In genomic region chr8:116111168-116111567, GRCm38 (mm10) we compare ENCODE assay signal across 12 mouse cellular contexts.
A peak's percentile ranks its signal among the peaks of the same experiment; 100 is the strongest.
DNase-seq lines count a peak whose midpoint lies in the region; ATAC-seq and TF ChIP-seq lines count a peak whose summit lies in the region.
"Had no signal": no experiment of that assay in that cellular context is flagged by ENCODE, and none has a peak within 500 bp of the region (broad histone marks: within the 10 kb centered on the region; RNA-seq: fewer than 3 reads in every experiment).

No protein-coding gene starts in this region.

- no peaks in the 10 kb centered on the region for H3K9me3 ChIP-seq in kidney, embryonic 15.5 days (replicated peaks)
- H3K9me3 ChIP-seq in forebrain, postnatal 0 days (ENCODE audit: low read length), result no peaks in the 10 kb centered on the region
- H3K9me3 ChIP-seq: liver, embryonic 13.5 days had no signal

- H3K27me3 ChIP-seq in kidney, embryonic 15.5 days, result no peaks in the 10 kb centered on the region
- no peaks in the 10 kb centered on the region for H3K27me3 ChIP-seq in forebrain, postnatal 0 days (ENCODE audit: insufficient read depth, low read length)
- H3K27me3 ChIP-seq: liver, embryonic 13.5 days had no signal

- H3K4me2 ChIP-seq in kidney, embryonic 15.5 days, result no peak overlapping the region
- H3K4me2 ChIP-seq in forebrain, postnatal 0 days (ENCODE audit: low read depth), result peak overlapping the region; percentile 17; the same call in 1 of the 2 replicates
- H3K4me2 ChIP-seq: liver, embryonic 13.5 days had no signal

- H3K4me3 ChIP-seq in kidney, embryonic 15.5 days (replicated peaks), result no peak overlapping the region
- H3K4me3 ChIP-seq in forebrain, postnatal 0 days (ENCODE audit: low read depth, low read length), result no peak overlapping the region
- H3K4me3 ChIP-seq: liver, embryonic 13.5 days had no signal

- intact Hi-C loops in gastrocnemius, postnatal 36 days (cut with DNase I), result no loop called here

- 0 out of 2 replicates have a peak overlapping the region, but pooled peaks have one; percentile 32 for H3K27ac ChIP-seq in kidney, embryonic 15.5 days
- no peak overlapping the region for H3K27ac ChIP-seq in forebrain, postnatal 0 days (ENCODE audit: low read depth, low read length)
- H3K27ac ChIP-seq: liver, embryonic 13.5 days had no signal

- no peaks in the 10 kb centered on the region for H3K36me3 ChIP-seq in kidney, embryonic 15.5 days
- H3K36me3 ChIP-seq in forebrain, postnatal 0 days (ENCODE audit: insufficient read depth), result no peaks in the 10 kb centered on the region
- H3K36me3 ChIP-seq: liver, embryonic 13.5 days had no signal

- DNase-seq in kidney, postnatal 14 days, result no peak
- peak; percentile 55 for DNase-seq in forebrain, postnatal 0 days
- peak; percentile 18 for DNase-seq in layer of hippocampus, adult 11-12 months (ENCODE audit: low spot score)
- peak; percentile 12 for DNase-seq in right cerebral cortex, adult 18-20 months
- DNase-seq in spleen, postnatal 14 days (ENCODE audit: low spot score in 2 of 2), result no peak
- DNase-seq in gastrocnemius, postnatal 36 days, result no peak
- no peak for DNase-seq in adrenal gland, adult 18-20 months (ENCODE audit: low spot score in 2 of 2)
- DNase-seq: embryo, embryonic 11 days; heart, postnatal 4 days; liver, embryonic 13.5 days; thymus, postnatal 4 days had no signal

- H3K4me1 ChIP-seq in kidney, embryonic 15.5 days, result peaks cover 18% of the 10 kb centered on the region
- H3K4me1 ChIP-seq in forebrain, postnatal 0 days (ENCODE audit: insufficient read depth), result peaks cover 5% of the 10 kb centered on the region; the same call in 1 of the 2 replicates
- H3K4me1 ChIP-seq: liver, embryonic 13.5 days had no signal

- no peak overlapping the region for H3K9ac ChIP-seq in kidney, embryonic 15.5 days
- no peak overlapping the region for H3K9ac ChIP-seq in forebrain, postnatal 0 days
- H3K9ac ChIP-seq: liver, embryonic 13.5 days had no signal

- ATAC-seq in kidney, embryonic 15.5 days (replicated peaks; ENCODE audit: low FRiP score), result no peak
- peak; percentile 76 for ATAC-seq in forebrain, postnatal 0 days

- no peak for TF ChIP-seq CTCF in forebrain, postnatal 0 days (IDR thresholded peaks at IDR 0.05; ENCODE audit: low read depth)

- 56% methylated on average over 12 of the region's 12 CpGs for WGBS in kidney, embryonic 15.5 days
- 33% methylated on average over 12 of the region's 12 CpGs for WGBS in forebrain, postnatal 0 days

Comparison
In these comparisons a context has a peak if more than half of its experiments do, and no peak if none do; other contexts are left out.
1. DNase-seq: peak in forebrain, postnatal 0 days (single experiment), layer of hippocampus, adult 11-12 months (single experiment) and right cerebral cortex, adult 18-20 months (single experiment); none in kidney, postnatal 14 days (single experiment), spleen, postnatal 14 days (0 of 2), gastrocnemius, postnatal 36 days (0 of 2) and adrenal gland, adult 18-20 months (0 of 2).